Mouse (Mus musculus): Measurements from ENCODE around the gene Hmgcr. TPM values are rescaled to one million over a fixed set of nuclear protein-coding genes. Genes with fewer than 3 reads are reported as not detected.
"Not testable (repeated sequence)": the region's sequence is repeated elsewhere in the genome, so short reads cannot be mapped to it uniquely, and the experiment has no call there.

The Hmgcr gene
- polyA plus RNA-seq, 1 experiment from 2014 or later, result 46.2 TPM

- H3K4me1 ChIP-seq, result no peaks in the 10 kb centered on the region
- H3K9ac ChIP-seq, result no peak overlapping the region
- no peaks in the 10 kb centered on the region for H3K27me3 ChIP-seq
- no peak overlapping the region for H3K4me3 ChIP-seq
- no peaks in the 10 kb centered on the region for H3K9me3 ChIP-seq
- no peak overlapping the region for H3K4me2 ChIP-seq
- no peak overlapping the region for H3K27ac ChIP-seq
- H3K36me3 ChIP-seq, result no peaks in the 10 kb centered on the region
- ATAC-seq (ENCODE audit: borderline replicate concordance, extremely low read depth, low FRiP score, low TSS enrichment), result no peak
Observed at GRCm38 (mm10) chr13:96681088-96681620, 10.4 kb upstream of the Hmgcr start.

DNA sequence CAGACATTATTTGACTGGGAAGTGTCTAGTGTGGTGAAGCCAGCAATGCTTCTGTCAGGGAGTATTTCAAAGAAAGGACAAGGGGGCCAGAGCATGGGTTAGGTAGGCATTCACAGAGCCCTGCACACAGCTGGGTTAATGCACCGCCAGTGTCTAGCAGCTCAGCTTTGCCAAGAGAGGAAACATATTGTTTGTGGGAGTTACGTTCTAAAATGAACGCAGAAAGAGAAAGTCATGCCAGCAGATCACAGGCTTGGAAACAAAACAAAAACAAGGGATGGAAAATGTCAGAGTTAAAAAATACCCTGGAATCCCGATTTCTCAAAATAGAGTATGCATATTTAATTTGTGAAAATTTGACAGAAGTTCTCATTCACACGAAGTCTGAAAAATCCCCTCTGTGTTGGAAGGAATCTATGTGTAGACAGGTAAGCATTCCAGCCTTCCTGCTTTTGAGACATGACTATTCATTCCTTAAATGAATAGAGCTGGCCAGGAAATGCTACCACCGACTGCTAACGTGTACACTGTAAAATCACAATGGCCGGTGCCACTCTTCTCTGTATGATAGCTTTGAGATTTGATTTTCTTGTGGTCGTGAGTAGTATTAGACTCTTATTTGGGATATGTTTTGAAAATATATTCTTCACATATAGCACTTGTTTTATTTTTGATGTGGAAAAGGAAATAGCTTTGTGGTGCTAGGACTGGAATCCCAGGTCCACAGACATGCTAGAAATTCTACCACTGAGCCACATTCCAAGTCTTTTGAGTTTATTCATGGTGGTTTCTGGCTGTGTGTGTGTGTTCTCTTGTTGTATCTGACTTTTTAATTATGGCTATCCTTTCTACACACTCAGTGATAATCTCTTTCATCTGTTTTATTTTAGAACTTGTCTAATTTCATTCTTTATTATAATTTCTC lies 9.7 kb upstream of the Hmgcr start:
- 51% methylated on average over 9 of the region's 9 CpGs for WGBS

DNA sequence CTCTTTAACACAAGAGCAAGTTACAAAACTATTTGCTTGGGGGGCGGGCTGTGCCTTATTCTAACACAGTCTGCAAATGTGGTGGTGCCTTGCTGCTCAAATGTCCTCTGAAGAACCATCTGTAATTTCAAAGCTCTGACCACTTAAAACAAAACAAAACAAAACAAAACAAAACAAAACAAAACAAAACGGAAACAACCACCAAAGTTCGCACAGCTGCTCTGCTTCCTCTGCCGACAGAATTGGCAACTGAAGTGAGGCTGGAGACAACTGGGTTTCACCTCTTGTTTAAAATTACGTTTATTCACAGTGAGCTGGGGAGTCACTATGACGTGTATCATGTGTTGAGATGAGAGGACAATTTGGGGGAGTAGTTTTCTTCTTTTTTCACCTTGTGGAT lies 7.9 kb upstream of the Hmgcr start:
- Histone ChIP-seq H3K27me3 (no peaks in the 10 kb centered on the region), H3K36me3 (no peaks in the 10 kb centered on the region), H3K27ac (no peak overlapping the region), H3K9ac (no peak overlapping the region), H3K9me3 (no peaks in the 10 kb centered on the region), H3K4me3 (no peak overlapping the region), H3K4me2 (no peak overlapping the region), H3K4me1 (no peaks in the 10 kb centered on the region)
- no peak for ATAC-seq (ENCODE audit: borderline replicate concordance, extremely low read depth, low FRiP score, low TSS enrichment)
- WGBS, result 58% methylated on average over 6 of the region's 6 CpGs

More for the DNA sequence above, 9.7 kb upstream of the Hmgcr start:
- Histone ChIP-seq H3K27me3 (no peaks in the 10 kb centered on the region), H3K4me3 (no peak overlapping the region), H3K9me3 (no peaks in the 10 kb centered on the region), H3K9ac (no peak overlapping the region), H3K4me1 (no peaks in the 10 kb centered on the region), H3K27ac (no peak overlapping the region), H3K36me3 (no peaks in the 10 kb centered on the region), H3K4me2 (no peak overlapping the region)
- ATAC-seq (ENCODE audit: borderline replicate concordance, extremely low read depth, low FRiP score, low TSS enrichment), result no peak

DNA sequence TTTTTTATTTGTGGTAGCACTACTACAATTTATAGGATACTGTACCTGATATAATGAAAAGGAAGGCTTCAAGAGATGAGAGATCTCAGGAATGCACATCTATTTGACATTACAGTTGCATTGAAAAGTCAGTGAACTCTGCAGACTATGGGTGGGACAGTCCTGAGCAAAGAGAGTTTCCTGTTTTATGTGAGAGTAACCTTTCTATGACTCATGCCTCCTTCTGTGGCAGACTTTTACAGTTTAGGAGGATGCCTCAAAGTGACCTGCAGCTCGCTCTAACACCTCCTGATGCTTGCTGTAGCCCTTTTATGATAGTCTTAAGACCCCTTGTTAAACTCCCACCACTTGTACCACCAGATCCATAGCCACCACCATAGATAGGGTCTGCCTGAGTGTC lies 6.3 kb upstream of the Hmgcr start:
- no peaks in the 10 kb centered on the region for H3K36me3 ChIP-seq
- H3K4me3 ChIP-seq, result no peak overlapping the region
- 69% methylated on average over 1 of the region's 1 CpGs for WGBS
- H3K4me1 ChIP-seq, result no peaks in the 10 kb centered on the region
- no peak for ATAC-seq (ENCODE audit: borderline replicate concordance, extremely low read depth, low FRiP score, low TSS enrichment)
- H3K9ac ChIP-seq, result no peak overlapping the region
- H3K27ac ChIP-seq, result no peak overlapping the region
- H3K4me2 ChIP-seq, result no peak overlapping the region
- no peaks in the 10 kb centered on the region for H3K9me3 ChIP-seq
- no peaks in the 10 kb centered on the region for H3K27me3 ChIP-seq

- 82% methylated on average over 6 of the region's 6 CpGs for WGBS
- Histone ChIP-seq H3K9me3 (no peaks in the 10 kb centered on the region), H3K36me3 (no peaks in the 10 kb centered on the region), H3K4me1 (peaks cover 6% of the 10 kb centered on the region), H3K4me2 (no peak overlapping the region), H3K4me3 (no peak overlapping the region), H3K27ac (no peak overlapping the region), H3K9ac (no peak overlapping the region), H3K27me3 (no peaks in the 10 kb centered on the region)
- no peak for ATAC-seq (ENCODE audit: borderline replicate concordance, extremely low read depth, low FRiP score, low TSS enrichment)
Observed at GRCm38 (mm10) chr13:96675756-96676155, 5.0 kb upstream of the Hmgcr start.

- Histone ChIP-seq H3K9ac (no peak overlapping the region), H3K4me1 (peaks cover 12% of the 10 kb centered on the region), H3K36me3 (no peaks in the 10 kb centered on the region), H3K4me3 (no peak overlapping the region), H3K27ac (no peak overlapping the region), H3K9me3 (no peaks in the 10 kb centered on the region), H3K4me2 (no peak overlapping the region), H3K27me3 (no peaks in the 10 kb centered on the region)
- WGBS, result 77% methylated on average over 7 of the region's 7 CpGs
- no peak for ATAC-seq (ENCODE audit: borderline replicate concordance, extremely low read depth, low FRiP score, low TSS enrichment)
Observed at GRCm38 (mm10) chr13:96673817-96674216, 3.1 kb upstream of the Hmgcr start.

DNA sequence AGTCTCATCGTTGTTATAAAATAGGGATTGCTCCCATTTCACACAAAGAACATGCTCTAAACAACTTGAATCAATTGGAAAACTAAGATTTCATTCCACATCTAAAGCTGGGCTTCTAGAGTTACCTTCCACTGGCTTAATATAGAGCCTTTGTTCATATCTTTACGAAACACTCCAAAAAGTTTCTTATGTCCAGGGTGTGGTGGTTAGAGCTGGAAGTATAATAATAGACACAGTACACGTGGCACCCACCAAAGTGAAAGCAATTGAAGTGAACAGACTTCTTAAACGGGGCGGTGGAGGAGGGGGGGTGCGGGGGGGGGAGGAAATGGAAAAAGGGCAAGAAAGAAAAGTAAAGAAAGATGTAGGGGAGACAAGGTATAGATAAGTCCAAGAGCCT lies 1.5 kb upstream of the Hmgcr start:
- 66% methylated on average over 6 of the region's 6 CpGs for WGBS
- Histone ChIP-seq H3K36me3 (no peaks in the 10 kb centered on the region), H3K9ac (no peak overlapping the region), H3K27ac (no peak overlapping the region), H3K27me3 (no peaks in the 10 kb centered on the region), H3K4me1 (peaks cover 26% of the 10 kb centered on the region), H3K4me2 (no peak overlapping the region), H3K9me3 (no peaks in the 10 kb centered on the region), H3K4me3 (no peak overlapping the region)
- ATAC-seq (ENCODE audit: borderline replicate concordance, extremely low read depth, low FRiP score, low TSS enrichment), result no peak

GRCm38 (mm10) chr13:96671906-96672234 lies 1.1 kb upstream of the Hmgcr start:
- Histone ChIP-seq H3K4me1 (peaks cover 26% of the 10 kb centered on the region), H3K27ac (no peak overlapping the region), H3K9me3 (no peaks in the 10 kb centered on the region), H3K36me3 (no peaks in the 10 kb centered on the region), H3K9ac (no peak overlapping the region), H3K27me3 (no peaks in the 10 kb centered on the region), H3K4me3 (no peak overlapping the region), H3K4me2 (no peak overlapping the region)
- 87% methylated on average over 5 of the region's 5 CpGs for WGBS
- ATAC-seq (ENCODE audit: borderline replicate concordance, extremely low read depth, low FRiP score, low TSS enrichment), result no peak

GRCm38 (mm10) chr13:96671078-96671905 lies 556 bp upstream of the Hmgcr start:
- no peaks in the 10 kb centered on the region for H3K27me3 ChIP-seq
- peaks cover 26% of the 10 kb centered on the region for H3K4me1 ChIP-seq
- H3K27ac ChIP-seq, result peak overlapping the region; percentile 57
- peak overlapping the region; percentile 85 for H3K4me3 ChIP-seq
- ATAC-seq (ENCODE audit: borderline replicate concordance, extremely low read depth, low FRiP score, low TSS enrichment), result no peak
- no peaks in the 10 kb centered on the region for H3K36me3 ChIP-seq
- WGBS, result 11% methylated on average over 31 of the region's 31 CpGs
- peak overlapping the region; percentile 68 for H3K4me2 ChIP-seq
- peak overlapping the region; percentile 39 for H3K9ac ChIP-seq
- no peaks in the 10 kb centered on the region for H3K9me3 ChIP-seq

GRCm38 (mm10) chr13:96670019-96670405 lies 724 bp downstream of the Hmgcr start:
- Histone ChIP-seq H3K4me2 (peak overlapping the region; percentile 54), H3K4me1 (peaks cover 26% of the 10 kb centered on the region), H3K27ac (peak overlapping the region; percentile 88), H3K4me3 (peak overlapping the region; percentile 85), H3K27me3 (no peaks in the 10 kb centered on the region), H3K9ac (peak overlapping the region; percentile 77), H3K36me3 (peaks cover 11% of the 10 kb centered on the region), H3K9me3 (no peaks in the 10 kb centered on the region)
- ATAC-seq (ENCODE audit: borderline replicate concordance, extremely low read depth, low FRiP score, low TSS enrichment), result no peak
- WGBS, result 1% methylated on average over 13 of the region's 13 CpGs

- peaks cover 22% of the 10 kb centered on the region for H3K4me1 ChIP-seq
- H3K36me3 ChIP-seq, result peaks cover 59% of the 10 kb centered on the region
- no peaks in the 10 kb centered on the region for H3K27me3 ChIP-seq
- no peak overlapping the region for H3K4me2 ChIP-seq
- no peaks in the 10 kb centered on the region for H3K9me3 ChIP-seq
- WGBS, result 87% methylated on average over 7 of the region's 7 CpGs
- ATAC-seq (ENCODE audit: borderline replicate concordance, extremely low read depth, low FRiP score, low TSS enrichment), result no peak
- H3K27ac ChIP-seq, result no peak overlapping the region
- no peak overlapping the region for H3K9ac ChIP-seq
- H3K4me3 ChIP-seq, result no peak overlapping the region
Observed at GRCm38 (mm10) chr13:96664419-96664974, 6.2 kb downstream of the Hmgcr start.

DNA sequence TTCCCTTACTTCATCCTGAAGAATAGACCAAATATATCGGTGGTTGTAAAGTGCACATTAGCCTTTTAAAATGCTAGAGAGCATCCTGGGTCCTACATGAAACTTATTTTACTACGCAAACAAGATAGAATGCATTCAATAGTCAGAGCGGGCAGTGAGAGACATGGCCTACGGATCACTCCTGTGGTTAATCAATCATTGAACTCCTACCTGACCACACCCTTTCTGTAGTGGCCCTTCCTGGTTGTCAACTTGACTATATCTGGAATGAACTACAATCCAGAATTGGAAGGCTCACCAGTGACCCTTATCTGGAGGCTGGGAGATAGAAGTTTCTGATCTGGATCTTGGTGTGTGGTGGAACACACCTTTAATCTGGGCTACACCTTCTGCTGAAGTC lies 7.6 kb downstream of the Hmgcr start:
- not testable (repeated sequence) for H3K27ac ChIP-seq; H3K27me3 ChIP-seq; ATAC-seq (ENCODE audit: borderline replicate concordance, extremely low read depth, low FRiP score, low TSS enrichment); H3K4me2 ChIP-seq; H3K4me1 ChIP-seq; H3K4me3 ChIP-seq; H3K9me3 ChIP-seq; H3K9ac ChIP-seq
- H3K36me3 ChIP-seq, result peaks cover 72% of the 10 kb centered on the region
- WGBS, result 92% methylated on average over 4 of the region's 4 CpGs
